Mouse (Mus musculus) lung, postnatal 0 days (tissue): Measurements from ENCODE around the gene Ckap2.

Source experiments
- CTCF ChIP-seq: IDR thresholded peaks from 2 replicates; pipeline ENCODE4 v1.5.1; 2016; ENCODE audit warnings: antibody characterized with exemption, mild to moderate bottlenecking
- EP300 ChIP-seq: IDR thresholded peaks from 2 replicates; pipeline ENCODE4 v1.6.1; 2016; ENCODE audit warnings: antibody characterized with exemption, mild to moderate bottlenecking, control low read depth

GRCm38 (mm10) chr8:22147706-22148366 is 37.8 kb downstream of the Ckap2 start:
- TF ChIP-seq CTCF (no peak), EP300 (no peak)
